Mouse (Mus musculus) heart, embryonic 14.5 days (tissue): ENCODE results near the gene Btbd11. TPM values are rescaled to one million over a fixed set of nuclear protein-coding genes. Genes with fewer than 3 reads are reported as not detected.

Source experiments
- ATAC-seq: fragments of 200-750 bp; cut with Nextera tagmentation; 2 replicates; pipeline ENCODE4 v1.8.0; 2017; ENCODE audit warnings: low read depth, moderate TSS enrichment; ENCODE audit not compliant: insufficient number of reproducible peaks, insufficient read depth, low FRiP score
- H3K27ac ChIP-seq, 2 experiments: fragments of 200-500 bp in 1 of 2; fragments of 300-500 bp in 1 of 2; sonication (generic) in 1 of 2; replicated peaks in 1 of 2; 2 replicates each; pipeline ENCODE4 v1.5.1; 2012 to 2014; ENCODE audit warnings: low read depth in 2 of 2, low read length in 2 of 2, control low read depth in 1 of 2, mild to moderate bottlenecking in 1 of 2, mixed read lengths in 1 of 2; ENCODE audit not compliant: control insufficient read depth in 1 of 2, insufficient read depth in 1 of 2
- H3K27me3 ChIP-seq: fragments of 300-500 bp; sonication (generic); 2 replicates; pipeline ENCODE4 v1.6.1; 2014; ENCODE audit warnings: mild to moderate bottlenecking, low read length, control low read depth; ENCODE audit not compliant: control insufficient read depth, insufficient read depth
- H3K36me3 ChIP-seq: fragments of 300-500 bp; sonication (generic); 2 replicates; pipeline ENCODE4 v1.6.1; 2014; ENCODE audit warnings: mild to moderate bottlenecking, control low read depth, low read length, mixed read lengths; ENCODE audit not compliant: control insufficient read depth, insufficient read depth
- H3K4me1 ChIP-seq, 2 experiments: fragments of 200-500 bp in 1 of 2; fragments of 300-500 bp in 1 of 2; sonication (generic) in 1 of 2; 2 replicates each; pipeline ENCODE4 v1.6.1; 2012 to 2014; ENCODE audit warnings: low read length in 2 of 2, control low read depth in 1 of 2, mixed read lengths in 1 of 2; ENCODE audit not compliant: control insufficient read depth in 2 of 2, insufficient read depth in 2 of 2
- H3K4me2 ChIP-seq: fragments of 300-500 bp; sonication (generic); 2 replicates; pipeline ENCODE4 v1.6.1; 2014; ENCODE audit warnings: mild to moderate bottlenecking, low read length
- H3K4me3 ChIP-seq, 2 experiments: fragments of 200-500 bp in 1 of 2; fragments of 300-500 bp in 1 of 2; sonication (generic) in 1 of 2; 2 replicates each; pipeline ENCODE4 v1.5.1; 2012 to 2014; ENCODE audit warnings: low read length in 2 of 2, mild to moderate bottlenecking in 2 of 2, control low read depth in 1 of 2, low read depth in 1 of 2, moderate library complexity in 1 of 2; ENCODE audit not compliant: control insufficient read depth in 1 of 2, insufficient read depth in 1 of 2
- H3K9ac ChIP-seq: fragments of 300-500 bp; sonication (generic); 2 replicates; pipeline ENCODE4 v1.6.1; 2014; ENCODE audit warnings: mild to moderate bottlenecking, low read length
- H3K9me3 ChIP-seq: fragments of 300-500 bp; sonication (generic); 2 replicates; pipeline ENCODE4 v1.6.1; 2016; ENCODE audit warnings: low read length, control low read depth; ENCODE audit not compliant: control insufficient read depth
- WGBS: fragments of 180-500 bp; shearing (Covaris S2); extraction: QIAGEN DNeasy Blood & Tissue Kit; methylation state at CpG from one replicate; pipeline ENCODE4 v1.1.7; 2014; 5-methylcytosine and 5-hydroxymethylcytosine counted together
- polyA plus RNA-seq: library from polyadenylated mRNA; unstranded; fragments of >200 nt; fragmentation: Nextera tagmentation; extraction: Ambion mirVana; gene quantifications from 2 replicates; pipeline ENCODE4 v1.2.1, GENCODE M21; 2014

The Btbd11 gene
- polyA plus RNA-seq, 1 experiment from 2014 or later: 0.73 TPM

DNA sequence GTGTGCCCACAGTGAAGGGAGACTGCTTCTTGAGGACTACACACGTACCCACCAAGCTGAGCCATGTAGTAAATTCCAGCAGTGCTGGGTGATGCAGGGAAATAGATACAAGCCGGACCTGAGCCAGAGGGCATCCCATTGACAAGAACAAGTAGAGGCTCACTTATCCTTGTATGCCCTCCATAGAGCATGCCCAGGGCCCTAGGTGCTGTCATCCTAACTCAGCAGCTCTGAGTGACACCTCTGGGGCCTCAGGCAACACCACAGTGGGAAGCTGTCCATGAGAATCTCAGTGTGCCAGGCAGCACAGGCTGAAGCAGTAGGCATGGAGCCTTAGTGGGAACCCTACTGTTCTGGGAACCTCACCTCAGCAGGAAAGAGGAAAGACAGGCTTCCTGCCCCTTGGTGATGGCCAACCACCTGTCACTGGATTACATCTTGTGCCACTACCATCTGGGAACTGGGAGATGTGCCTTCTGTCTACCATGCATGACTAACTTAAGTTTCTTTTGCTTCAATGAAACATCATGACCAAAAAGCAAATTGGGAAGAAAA is 66.7 kb downstream of the Btbd11 start:
- Histone ChIP-seq H3K27ac (no peak overlapping the region), H3K27me3 (peaks cover 5% of the 10 kb centered on the region; the same call in 1 of the 2 replicates), H3K36me3 (no peaks in the 10 kb centered on the region), H3K9ac (no peak overlapping the region), H3K4me1 (no peaks in the 10 kb centered on the region), H3K4me3 (no peak overlapping the region), H3K9me3 (no peaks in the 10 kb centered on the region), H3K4me2 (no peak overlapping the region)
- no peak for ATAC-seq
- WGBS: 77% methylated on average over 2 of the region's 2 CpGs

DNA sequence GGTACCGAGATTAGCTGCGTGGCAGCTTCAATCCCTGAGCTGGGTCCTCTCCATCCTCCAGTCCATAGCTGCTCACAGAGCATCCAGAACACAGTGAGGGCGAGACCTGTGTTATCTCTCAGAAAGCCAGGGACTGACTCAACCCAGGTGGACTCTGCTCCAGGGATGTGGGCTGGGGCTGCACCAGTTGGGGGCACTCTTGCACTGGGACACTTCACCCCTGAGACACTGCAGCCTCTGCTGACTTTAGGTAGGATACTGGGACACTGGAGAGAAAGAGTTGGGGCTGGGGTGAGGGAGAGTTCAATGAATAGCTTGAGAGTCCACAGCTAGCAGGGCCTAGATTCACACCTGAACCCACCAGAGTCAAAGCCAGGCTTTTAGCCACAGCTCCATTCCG is 69.4 kb downstream of the Btbd11 start:
- H3K4me1 ChIP-seq: no peaks in the 10 kb centered on the region; a peak in 1 of 4 replicates
- H3K9ac ChIP-seq: no peak overlapping the region
- H3K36me3 ChIP-seq: no peaks in the 10 kb centered on the region
- H3K4me3 ChIP-seq: no peak overlapping the region
- peaks cover 5% of the 10 kb centered on the region; the same call in 1 of the 2 replicates for H3K27me3 ChIP-seq
- WGBS: 38% methylated on average over 4 of the region's 4 CpGs
- H3K27ac ChIP-seq: no peak overlapping the region
- no peak overlapping the region for H3K4me2 ChIP-seq
- no peak for ATAC-seq
- no peaks in the 10 kb centered on the region for H3K9me3 ChIP-seq

DNA sequence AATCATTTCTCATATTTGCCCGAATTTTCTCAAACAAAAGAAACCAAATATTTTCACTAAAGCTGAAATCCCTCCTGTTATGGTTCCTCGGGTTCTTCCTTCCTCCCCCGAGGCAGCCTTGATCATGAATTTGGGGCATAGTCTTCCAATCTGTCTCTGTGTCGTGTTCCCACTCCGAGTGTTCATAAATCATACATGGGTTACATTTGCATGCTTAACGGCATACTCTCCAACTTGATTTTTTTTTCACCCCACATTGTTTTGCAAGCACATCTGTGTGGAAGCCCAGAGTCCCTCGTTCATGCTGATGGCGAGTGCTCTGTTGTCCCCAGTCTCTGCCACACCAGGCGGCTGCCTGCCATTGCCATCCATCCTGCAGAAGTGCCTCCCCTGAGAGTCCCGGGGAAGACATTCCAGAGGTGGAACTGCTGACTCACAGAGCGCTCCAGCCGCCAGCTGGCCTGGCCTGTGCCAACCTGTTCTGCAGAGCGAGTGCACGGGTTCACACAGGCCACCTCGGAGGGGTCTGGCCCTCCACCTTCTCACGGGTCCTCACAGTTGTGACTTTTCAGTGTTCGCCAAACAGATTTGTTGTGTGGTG is 72.2 kb downstream of the Btbd11 start:
- Histone ChIP-seq H3K4me1 (no peaks in the 10 kb centered on the region; a peak in 1 of 4 replicates), H3K9me3 (no peaks in the 10 kb centered on the region), H3K27ac (no peak overlapping the region), H3K27me3 (peaks cover 5% of the 10 kb centered on the region; the same call in 1 of the 2 replicates), H3K4me3 (no peak overlapping the region), H3K4me2 (no peak overlapping the region), H3K9ac (no peak overlapping the region), H3K36me3 (no peaks in the 10 kb centered on the region)
- no peak for ATAC-seq
- WGBS: 45% methylated on average over 17 of the region's 17 CpGs

DNA sequence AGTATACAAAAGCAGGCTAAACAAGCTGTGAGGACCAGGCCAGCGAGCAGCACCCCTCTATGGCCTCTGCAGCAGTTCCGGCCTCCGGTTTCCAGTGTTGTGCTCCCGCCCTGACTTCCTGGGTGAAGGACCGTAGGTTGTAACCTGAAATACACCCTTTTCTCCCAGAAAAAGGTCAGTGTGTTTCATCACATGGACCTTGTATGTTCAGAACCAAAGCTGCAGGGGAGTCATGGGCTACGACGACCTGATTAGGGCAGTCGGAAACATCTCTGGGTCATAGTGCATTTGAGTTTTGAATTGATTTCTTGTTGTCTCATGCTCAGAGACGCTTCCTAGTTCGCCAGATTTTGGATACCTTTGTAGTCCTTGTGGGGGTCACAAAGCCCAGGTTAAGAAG is 74.1 kb downstream of the Btbd11 start:
- Histone ChIP-seq H3K9ac (no peak overlapping the region), H3K4me1 (no peaks in the 10 kb centered on the region; a peak in 1 of 4 replicates), H3K36me3 (no peaks in the 10 kb centered on the region), H3K27me3 (peaks cover 5% of the 10 kb centered on the region; the same call in 1 of the 2 replicates), H3K4me3 (no peak overlapping the region), H3K4me2 (no peak overlapping the region), H3K27ac (no peak overlapping the region), H3K9me3 (no peaks in the 10 kb centered on the region)
- ATAC-seq: no peak
- 93% methylated on average over 10 of the region's 10 CpGs for whole genome bisulfite sequencing

DNA sequence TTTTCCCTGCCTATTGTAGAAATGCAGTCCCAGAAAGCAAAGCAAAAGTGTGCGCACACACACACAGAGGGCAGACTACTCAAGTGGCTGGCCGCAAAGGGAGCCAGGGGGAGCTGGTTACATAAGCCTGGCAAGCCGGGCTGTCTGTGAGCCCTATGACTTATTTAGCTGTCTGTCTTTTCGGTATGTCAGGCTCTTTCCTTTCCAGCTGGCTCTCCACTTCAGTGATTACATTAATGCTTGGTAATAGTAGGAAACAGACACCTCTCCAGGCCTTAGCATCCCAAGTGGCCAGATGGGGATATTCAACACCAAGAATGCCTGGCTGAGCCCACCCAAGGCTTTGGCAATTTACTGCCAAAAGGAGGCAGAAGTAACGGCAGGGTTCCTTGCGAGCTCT is 77.5 kb downstream of the Btbd11 start:
- Histone ChIP-seq H3K27me3 (no peaks in the 10 kb centered on the region; the same call in 1 of the 2 replicates), H3K27ac (no peak overlapping the region), H3K36me3 (no peaks in the 10 kb centered on the region), H3K4me2 (no peak overlapping the region), H3K9ac (no peak overlapping the region), H3K4me1 (no peaks in the 10 kb centered on the region; a peak in 1 of 4 replicates), H3K4me3 (no peak overlapping the region), H3K9me3 (no peaks in the 10 kb centered on the region)
- 40% methylated on average over 6 of the region's 6 CpGs for WGBS
- no peak for ATAC-seq

DNA sequence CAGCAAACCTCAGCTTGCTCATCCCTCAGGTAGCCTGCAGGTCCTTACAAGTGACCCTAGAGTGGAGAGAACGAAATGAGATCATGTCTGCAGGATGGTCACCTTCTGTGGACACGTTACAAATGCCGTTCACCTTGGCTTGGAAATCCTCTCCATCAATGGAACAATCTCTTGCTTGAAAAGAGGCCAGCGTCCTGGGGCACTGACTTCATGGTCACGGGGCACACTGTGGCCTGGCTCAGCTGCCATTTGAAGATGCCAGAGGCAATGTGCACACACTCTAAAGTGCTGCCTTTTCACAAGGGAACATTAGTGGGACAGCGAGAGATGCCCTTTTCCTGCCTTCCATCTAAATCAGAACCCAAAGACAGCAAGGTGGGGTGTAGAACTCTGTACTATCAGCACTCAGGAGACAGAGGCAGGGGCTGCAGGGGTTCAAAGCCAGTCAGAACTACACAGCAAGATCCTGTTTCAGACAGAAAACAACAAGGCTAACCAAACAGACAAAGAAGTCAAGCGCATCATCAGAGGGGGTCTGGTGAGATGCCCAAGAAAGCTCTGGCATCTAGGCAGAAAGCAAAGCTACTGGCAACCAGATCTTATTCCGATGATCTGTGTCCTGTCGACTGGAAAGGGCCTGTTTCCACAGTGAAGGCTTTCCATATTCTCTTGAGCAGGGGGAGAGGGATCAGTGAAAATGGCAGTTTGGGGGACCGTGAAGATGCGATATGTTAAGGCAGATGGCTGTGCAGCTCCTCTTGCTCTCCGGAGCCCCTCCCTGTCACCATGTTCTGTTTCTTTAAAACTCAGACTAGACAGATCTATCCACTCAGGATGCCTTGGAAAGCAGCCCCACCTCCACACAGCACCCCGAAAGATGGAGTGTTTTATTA is 79.1 kb downstream of the Btbd11 start:
- no peaks in the 10 kb centered on the region for H3K4me1 ChIP-seq
- no peak for ATAC-seq
- no peak overlapping the region for H3K27ac ChIP-seq
- no peak overlapping the region for H3K9ac ChIP-seq
- WGBS: 84% methylated on average over 13 of the region's 13 CpGs
- no peak overlapping the region for H3K4me3 ChIP-seq
- H3K36me3 ChIP-seq: no peaks in the 10 kb centered on the region
- no peaks in the 10 kb centered on the region; the same call in 1 of the 2 replicates for H3K27me3 ChIP-seq
- no peak overlapping the region for H3K4me2 ChIP-seq
- H3K9me3 ChIP-seq: no peaks in the 10 kb centered on the region

DNA sequence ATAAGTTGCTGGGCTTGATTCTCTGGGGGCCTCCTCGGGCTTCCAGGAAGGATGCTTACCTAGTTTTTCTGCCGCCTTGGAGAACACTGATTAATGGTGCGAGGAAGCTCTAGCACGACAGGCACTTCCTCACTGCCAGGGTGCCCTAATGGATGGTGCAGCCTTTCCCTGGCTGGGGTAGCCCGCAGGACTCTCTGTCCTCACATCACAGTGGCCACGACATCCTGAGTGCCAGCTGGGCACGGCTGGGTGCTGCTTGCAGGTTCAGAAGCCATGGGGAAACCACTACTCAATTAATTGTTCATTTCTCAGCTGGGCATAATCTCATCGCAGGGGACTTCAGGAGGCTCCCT is 79.8 kb downstream of the Btbd11 start:
- no peaks in the 10 kb centered on the region; the same call in 1 of the 2 replicates for H3K27me3 ChIP-seq
- no peak for ATAC-seq
- 62% methylated on average over 8 of the region's 8 CpGs for WGBS
- H3K36me3 ChIP-seq: no peaks in the 10 kb centered on the region
- H3K4me3 ChIP-seq: no peak overlapping the region
- no peak overlapping the region for H3K4me2 ChIP-seq
- no peak overlapping the region for H3K9ac ChIP-seq
- no peak overlapping the region for H3K27ac ChIP-seq
- no peaks in the 10 kb centered on the region for H3K4me1 ChIP-seq
- H3K9me3 ChIP-seq: no peaks in the 10 kb centered on the region
